Mouse (Mus musculus) myocyte (in vitro differentiated cells): ENCODE data around the gene Gbp6.
"Not testable (repeated sequence)": the region's sequence is repeated elsewhere in the genome, so short reads cannot be mapped to it uniquely, and the experiment has no call there.

Source experiments
- CEBPB ChIP-seq: IDR thresholded peaks from 2 replicates; pipeline ENCODE4 v1.6.1; 2011; ENCODE audit warnings: mild to moderate bottlenecking, moderate library complexity; ENCODE audit not compliant: poor library complexity, insufficient read depth, severe bottlenecking
- E2F4 ChIP-seq: IDR thresholded peaks from one replicate; pipeline ENCODE4 v1.6.1; 2011; ENCODE audit warnings: mild to moderate bottlenecking, control low read depth, moderate library complexity; ENCODE audit not compliant: insufficient read depth
- MAX ChIP-seq: IDR thresholded peaks from one replicate; pipeline ENCODE4 v1.6.1; 2011; ENCODE audit warnings: low read depth, mild to moderate bottlenecking, control low read depth
- MYOG ChIP-seq, 3 experiments: IDR thresholded peaks; one replicate each; pipeline ENCODE4 v1.6.1; 2011; ENCODE audit warnings: control low read depth in 2 of 3, low read depth in 2 of 3, mild to moderate bottlenecking in 2 of 3; ENCODE audit not compliant: insufficient read length in 2 of 3, control insufficient read depth in 1 of 3, insufficient read depth in 1 of 3
- POLR2A ChIP-seq: IDR thresholded peaks from one replicate; pipeline ENCODE4 v1.6.1; 2011; ENCODE audit warnings: low read depth, mild to moderate bottlenecking, control low read depth, moderate library complexity; ENCODE audit not compliant: insufficient read length
- POLR2AphosphoS2 ChIP-seq: IDR thresholded peaks from one replicate; pipeline ENCODE4 v1.6.1; 2011; ENCODE audit warnings: low read depth, control low read depth; ENCODE audit not compliant: insufficient read length
- TCF12 ChIP-seq: IDR thresholded peaks from one replicate; pipeline ENCODE4 v1.6.1; 2011; ENCODE audit warnings: mild to moderate bottlenecking, control low read depth; ENCODE audit not compliant: poor library complexity, insufficient read depth, severe bottlenecking
- USF1 ChIP-seq: IDR thresholded peaks from one replicate; pipeline ENCODE4 v1.6.1; 2011; ENCODE audit warnings: low read depth, mild to moderate bottlenecking, control low read depth, moderate library complexity

DNA sequence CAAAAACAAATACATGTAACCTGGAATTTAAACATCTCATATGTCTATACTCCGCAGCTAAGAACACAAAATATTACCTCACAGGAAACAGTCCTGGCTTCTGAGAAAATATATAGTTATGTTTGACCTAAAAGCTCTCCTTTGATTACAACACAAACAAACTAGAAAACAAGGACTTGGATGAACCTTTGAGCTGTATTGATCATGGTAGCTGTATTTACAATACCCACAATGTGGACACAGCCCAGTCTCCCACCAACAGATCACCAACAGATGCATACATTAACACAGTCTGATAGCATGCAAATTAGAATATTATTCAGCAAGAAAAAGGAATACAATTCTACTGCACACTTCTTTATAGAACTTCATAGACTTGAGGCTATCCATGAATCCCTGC, 55.1 kb downstream of the Gbp6 start:
- TF ChIP-seq TCF12; POLR2A; USF1; MYOG (IDR thresholded peaks at IDR 0.05; ENCODE audit: control insufficient read depth in 1 of 3, insufficient read depth in 1 of 3, insufficient read length in 2 of 3, low read depth in 2 of 3); POLR2AphosphoS2; CEBPB; E2F4; MAX: not testable (repeated sequence)
